Mouse (Mus musculus) heart, postnatal 14 days (tissue): ENCODE results near the gene Dnal1. TPM values are rescaled to one million over a fixed set of nuclear protein-coding genes. Genes with fewer than 3 reads are reported as not detected.

ENCODE experiments used
- DNase-seq, 2 experiments: peaks; one replicate each; pipeline ENCODE4 v3.0.0; 2021 to 2022
- intact Hi-C: fragments of 180-260 bp; cut with DNase I; formaldehyde crosslinking; loops from one replicate; pipeline ENCODE4 v1.15.1; 2025
- total RNA-seq, 2 experiments: library from RNA; stranded (reverse); gene quantifications; 2 replicates each; pipeline ENCODE4 v1.2.3; 2021

The Dnal1 gene
- total RNA-seq, 2 experiments from 2014 or later = 9.4 to 10.5 TPM

DNA sequence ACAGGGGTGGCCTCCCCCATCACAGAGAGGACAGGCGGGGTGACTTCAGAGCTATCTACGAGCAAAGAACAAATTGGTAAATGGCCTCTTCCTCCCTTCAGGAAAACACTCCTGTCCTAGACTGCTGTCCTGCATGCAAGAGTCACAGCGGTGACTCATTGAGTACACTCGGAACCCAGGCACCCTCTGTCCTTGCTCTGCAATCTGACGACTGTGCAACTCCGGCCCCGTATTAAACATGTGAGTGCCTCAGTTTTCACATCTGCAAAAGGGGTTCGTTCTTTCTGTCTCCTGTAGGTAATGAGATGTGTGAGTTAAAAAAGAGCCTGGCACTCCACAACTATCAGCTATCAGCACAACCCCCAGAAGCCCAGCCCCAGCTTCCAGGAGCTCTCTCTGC lies 46.3 kb downstream of the Dnal1 start:
- no peak for DNase-seq
- intact Hi-C loops = no loop called here

DNA sequence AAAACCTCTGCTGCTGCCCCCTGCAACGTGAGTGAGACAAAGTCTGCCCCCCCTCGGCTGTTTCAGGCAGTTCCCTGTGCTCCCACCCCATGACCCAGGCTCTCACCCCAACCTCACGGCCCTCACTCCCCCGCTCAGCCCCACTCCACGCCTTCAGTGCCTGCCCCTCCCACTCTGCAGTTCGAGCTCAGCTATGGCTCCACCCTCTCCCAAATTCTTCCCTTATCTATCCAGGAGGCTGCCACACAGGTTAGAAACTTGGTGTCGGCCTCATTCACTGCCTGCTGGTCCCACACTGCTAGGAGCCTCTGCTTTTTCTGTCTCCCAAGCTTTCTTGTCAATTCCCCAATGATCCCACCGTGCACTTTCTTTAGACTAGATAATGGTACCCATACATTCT lies 47.0 kb downstream of the Dnal1 start:
- no peak for DNase-seq
- intact Hi-C loops = loop anchor here (1.0 kb wide), 1 partner anchor 88 kb away; no protein-coding TSS in a partner anchor

DNA sequence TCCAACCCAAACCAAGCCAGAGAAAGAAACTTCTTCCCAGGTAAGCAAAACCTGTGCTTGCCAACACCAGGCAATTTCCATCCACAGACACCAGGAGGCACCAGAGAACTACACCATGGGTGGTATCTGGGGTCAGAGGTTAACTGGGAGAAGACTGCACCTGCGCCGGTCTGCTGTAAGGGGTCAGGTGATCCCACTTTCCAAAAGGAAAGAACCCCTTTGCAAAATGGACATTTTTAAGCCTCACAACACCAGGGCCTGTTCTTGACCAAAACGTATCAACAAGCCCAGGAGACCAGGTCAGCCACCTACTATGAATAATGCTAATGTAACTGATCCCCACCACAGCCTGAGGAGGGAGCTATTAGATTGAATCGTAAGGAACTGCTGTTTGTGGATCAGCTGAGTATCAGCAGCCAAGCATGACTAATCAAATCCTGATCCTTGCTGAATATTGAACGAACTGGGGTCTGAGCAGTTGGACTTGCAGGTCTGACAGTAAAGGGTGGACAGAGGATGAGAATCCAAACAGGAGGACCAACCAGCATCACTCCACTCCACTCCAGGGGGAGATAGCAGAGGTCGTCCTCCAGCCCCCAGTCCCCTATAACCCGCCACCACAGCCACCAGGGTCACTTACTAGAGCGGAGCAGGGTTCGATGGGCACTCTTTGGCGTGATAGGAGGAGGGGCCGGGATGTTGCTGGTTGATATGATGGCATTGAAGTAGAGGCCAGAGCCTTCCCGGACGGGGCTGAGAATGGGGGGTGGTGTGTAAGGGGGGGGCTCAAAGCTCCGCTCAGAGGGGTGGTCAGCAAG lies 47.7 kb downstream of the Dnal1 start:
- intact Hi-C loops = loop anchor here (1.0 kb wide), 1 partner anchor 87 kb away; no protein-coding TSS in a partner anchor
- no peak for DNase-seq

DNA sequence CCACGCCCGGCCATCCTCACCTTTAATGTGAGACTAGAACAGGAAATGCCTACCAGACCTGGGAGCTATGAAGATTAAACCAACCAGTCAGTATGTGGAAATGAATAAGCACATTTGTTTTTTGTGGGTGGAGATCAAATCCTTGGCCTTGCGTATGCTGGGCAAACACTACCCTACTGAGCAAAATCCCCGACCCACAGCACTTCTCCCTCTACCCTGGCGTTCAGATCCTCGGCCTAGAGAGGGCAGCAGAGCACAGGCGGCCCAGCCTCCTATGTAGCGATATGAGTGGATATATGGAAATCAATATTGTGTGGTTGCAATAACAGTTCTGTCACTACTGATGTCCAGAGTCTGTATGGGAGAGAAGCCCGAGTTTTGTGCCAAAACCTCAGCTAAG lies 49.0 kb downstream of the Dnal1 start:
- DNase-seq = peak; percentile 53 to 58
- intact Hi-C loops = no loop called here

DNA sequence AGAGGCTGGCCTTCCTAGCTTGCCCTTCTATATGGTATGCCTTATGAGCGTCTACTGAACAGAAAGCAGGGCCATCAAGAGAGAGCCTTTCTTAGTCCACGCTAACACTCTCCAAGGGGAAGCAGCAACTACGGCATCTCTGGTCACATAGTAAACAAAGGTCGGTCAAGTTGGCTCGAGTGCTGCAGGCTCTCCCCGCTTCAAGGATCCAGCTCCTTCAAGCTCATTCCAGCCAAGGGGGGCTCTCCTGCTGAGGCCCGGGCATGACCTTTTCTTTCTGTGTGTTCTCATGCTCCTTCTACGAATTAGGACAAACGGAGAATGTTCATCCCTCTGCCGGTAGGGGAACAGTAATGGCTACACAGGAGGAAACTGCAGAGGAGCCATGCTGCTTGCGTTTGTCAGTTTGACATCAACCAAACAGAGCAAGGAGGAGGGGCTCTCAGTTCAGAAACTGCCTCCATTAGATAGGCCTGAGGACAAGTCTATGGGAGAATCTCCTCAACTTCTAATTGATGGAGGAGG lies 49.5 kb downstream of the Dnal1 start:
- intact Hi-C loops = no loop called here
- no peak for DNase-seq

DNA sequence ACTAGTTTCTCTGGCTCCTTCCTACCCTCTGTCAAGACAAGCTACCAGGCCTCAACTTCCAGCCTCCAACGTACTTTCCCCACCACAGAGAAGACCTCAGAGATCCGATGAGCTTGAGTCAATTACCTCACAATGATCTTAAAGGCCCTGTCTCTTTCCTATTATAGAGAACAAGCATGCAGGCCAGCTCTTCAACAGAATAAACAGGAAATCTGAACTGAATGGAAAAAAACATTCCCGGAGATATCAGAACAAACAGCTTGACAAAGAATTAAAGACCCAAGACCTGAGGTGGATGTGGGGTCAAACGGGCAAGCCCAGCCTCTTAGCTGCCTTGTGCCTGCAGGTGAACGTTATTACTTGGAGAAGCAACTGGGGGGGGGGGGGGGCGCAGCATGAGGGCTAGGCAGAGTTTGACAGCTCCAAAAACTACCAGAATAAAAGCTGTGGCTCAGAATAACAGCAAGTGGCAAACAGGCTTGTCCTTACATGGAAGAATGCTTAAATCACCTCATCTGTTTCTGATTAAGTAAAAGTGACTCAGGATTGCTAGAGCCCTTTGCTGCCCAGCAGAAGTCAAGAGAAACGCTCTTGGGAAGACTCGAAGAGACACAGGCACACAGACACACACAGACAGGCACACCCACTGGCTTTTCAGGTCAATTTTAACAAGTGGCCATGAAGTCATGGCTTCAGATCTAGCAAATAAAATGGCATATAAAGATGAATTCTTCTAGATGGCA lies 51.6 kb downstream of the Dnal1 start:
- peak in 1 of 2 experiments; percentile 1 for DNase-seq
- intact Hi-C loops = loop anchor here (1.0 kb wide), 1 partner anchor 79 kb away; no protein-coding TSS in a partner anchor

DNA sequence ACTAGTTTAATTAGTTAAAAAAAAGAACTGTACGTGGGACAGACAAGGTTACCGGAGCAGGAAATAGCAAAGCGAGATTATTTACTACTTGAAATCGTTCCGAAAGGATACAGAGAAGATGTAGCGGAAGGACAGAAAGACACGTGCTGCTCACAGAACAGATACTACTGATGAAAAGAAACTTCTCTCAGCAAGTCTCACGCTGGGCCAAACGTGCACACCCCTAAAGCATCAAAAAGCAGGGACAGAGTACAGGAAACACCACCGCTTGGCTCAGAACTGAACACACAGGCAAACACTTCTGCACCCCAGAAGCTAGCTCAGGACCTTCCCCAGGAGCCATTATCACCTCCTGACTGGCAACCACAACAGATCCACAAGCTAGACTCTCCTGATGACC lies 56.4 kb downstream of the Dnal1 start:
- DNase-seq = no peak
- intact Hi-C loops = no loop called here

DNA sequence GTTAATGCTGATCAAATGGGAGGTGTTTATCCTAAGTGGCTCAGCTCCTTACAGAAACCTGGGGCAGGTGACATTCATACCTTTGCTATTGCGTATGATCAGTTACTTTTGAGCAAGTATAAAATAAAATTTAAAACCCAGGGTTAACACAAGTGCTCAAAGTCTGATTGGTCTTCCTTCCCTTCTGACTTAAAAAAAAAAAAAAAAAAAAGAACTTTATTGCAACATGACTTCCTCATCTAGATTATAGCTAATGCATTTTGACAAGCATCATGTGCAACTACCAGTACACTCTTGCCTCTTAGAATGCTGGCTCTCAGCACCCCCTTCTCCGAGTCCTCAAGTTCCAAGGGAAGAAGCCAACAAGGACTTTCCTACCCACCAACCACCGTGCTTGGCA lies 58.0 kb downstream of the Dnal1 start:
- intact Hi-C loops = no loop called here
- no peak for DNase-seq

DNA sequence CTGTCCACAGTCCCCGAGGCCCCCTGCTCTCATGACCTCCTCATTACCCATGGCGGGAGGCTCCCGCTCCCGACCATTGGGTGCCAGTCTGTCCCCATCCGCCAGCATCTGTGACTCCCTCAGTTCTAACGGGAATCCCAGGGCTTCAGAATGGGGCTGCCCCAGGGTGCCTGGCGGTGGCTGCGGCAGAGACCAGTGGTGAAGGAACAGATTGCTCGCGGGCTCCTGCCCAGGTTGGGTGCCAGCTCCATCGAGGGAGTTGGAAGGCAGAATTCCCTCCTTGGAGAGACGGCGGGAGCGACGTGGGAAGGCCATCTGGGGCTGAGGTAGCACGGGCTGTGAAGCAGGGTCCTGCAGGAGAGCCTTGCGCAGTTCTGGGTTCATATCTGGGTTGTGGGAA lies 58.7 kb downstream of the Dnal1 start:
- DNase-seq = no peak
- intact Hi-C loops = no loop called here

DNA sequence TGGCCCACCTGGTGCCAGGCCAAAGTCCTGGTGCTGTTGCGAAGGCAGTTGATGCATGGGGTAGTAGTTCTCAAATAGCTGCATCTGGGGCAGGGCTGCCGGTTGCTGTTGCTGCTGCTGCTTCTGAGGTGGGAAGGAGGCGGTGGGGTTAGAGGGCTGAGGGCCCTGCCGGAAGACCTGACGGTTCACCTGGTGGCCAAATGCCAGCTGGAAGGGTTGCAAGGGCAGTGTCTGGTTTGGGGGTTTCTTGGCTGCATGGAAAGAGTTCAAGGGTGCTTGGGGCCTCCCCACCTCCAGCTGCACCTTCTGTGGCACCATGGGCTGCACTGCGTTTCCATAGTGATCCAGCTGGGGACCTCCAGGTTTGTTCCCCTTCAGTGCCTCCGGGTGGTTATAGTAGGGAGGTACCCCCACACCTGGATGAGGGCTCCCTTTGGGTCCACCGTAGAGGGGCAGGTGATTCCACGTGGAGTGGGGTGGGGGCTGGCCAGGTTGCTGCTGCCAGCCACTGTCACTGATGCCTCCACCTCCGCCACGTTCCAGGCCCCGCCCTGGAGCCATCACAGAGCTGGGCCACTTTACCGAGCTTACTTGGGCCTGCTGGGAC lies 59.2 kb downstream of the Dnal1 start:
- no peak for DNase-seq
- intact Hi-C loops = no loop called here

DNA sequence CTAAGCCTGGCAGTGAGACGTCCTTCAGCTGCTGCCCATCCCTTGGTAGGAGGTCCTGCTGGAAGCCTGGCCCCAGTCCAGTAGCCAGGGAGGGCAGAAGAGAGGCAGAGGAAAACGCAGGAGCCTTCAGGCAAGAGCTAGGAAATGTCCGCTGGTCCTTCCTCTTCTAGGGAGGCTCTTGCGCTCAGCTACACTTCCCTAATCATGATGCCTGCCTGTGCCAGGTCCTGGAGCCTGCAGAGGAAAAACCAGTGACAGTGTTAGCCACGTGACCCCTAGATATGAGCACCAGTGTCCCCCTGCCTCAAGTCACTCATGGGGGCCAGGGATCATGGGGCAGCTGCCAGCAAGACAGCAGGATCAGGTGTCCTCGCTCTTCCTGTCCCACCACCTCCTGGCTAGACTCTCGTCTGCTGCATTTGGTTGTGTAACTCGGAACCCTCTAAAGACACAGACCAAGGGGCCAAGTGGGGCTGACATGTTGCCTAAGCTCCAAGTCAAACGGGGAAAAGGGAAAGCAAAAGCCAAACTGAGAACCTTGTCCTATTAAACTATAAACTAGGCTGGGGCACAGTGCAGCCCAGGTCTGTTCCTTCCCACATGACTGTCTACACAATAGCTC lies 60.1 kb downstream of the Dnal1 start:
- intact Hi-C loops = no loop called here
- peak; percentile 43 to 48 for DNase-seq

DNA sequence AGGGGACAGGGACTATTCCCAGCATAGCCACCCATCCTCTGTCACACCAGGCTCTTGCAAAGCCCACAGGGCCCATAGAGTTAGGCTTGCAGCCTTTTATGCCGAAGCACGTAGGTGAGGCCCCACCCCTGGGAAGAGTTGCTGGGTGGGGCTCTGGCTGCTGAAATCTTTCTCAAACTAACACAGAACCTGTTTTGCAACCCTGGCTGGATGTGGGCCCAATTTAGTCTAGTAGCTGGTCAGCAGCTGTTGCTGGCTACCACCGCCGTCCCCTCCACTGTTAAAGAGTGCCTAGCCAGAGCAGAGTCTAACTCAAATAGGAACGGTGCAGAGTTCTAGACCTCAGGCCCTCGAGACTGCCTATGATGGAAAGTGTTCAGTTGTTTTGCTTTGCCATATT lies 60.7 kb downstream of the Dnal1 start:
- intact Hi-C loops = loop anchor here (1.0 to 5.0 kb wide), 2 partner anchors 17 to 42 kb away; partner anchors contain the start of gene Elmsan1
- peak; percentile 76 to 80 for DNase-seq

DNA sequence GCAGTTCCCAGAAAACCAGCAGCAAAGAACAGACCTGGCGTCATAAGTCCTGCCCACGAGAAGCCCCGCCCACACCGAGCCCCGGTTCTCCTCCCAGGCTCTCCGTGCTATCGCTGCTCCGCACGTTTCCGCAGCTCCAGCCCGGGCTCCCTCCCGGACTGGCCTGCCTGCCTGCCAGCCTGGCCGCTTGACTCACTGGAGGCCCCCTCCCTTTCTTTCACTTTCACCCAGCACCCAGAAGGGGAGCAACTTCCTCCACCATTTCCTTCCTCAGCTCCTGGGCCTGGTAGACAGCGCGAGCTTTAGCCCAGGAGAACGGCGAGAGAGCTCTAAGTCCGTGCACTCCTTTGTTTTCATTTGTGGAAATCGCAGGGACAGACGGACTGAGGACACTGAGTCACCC lies 61.5 kb downstream of the Dnal1 start:
- intact Hi-C loops = loop anchor here (1.0 to 5.0 kb wide), 2 partner anchors 17 to 42 kb away; partner anchors contain the start of gene Elmsan1

DNA sequence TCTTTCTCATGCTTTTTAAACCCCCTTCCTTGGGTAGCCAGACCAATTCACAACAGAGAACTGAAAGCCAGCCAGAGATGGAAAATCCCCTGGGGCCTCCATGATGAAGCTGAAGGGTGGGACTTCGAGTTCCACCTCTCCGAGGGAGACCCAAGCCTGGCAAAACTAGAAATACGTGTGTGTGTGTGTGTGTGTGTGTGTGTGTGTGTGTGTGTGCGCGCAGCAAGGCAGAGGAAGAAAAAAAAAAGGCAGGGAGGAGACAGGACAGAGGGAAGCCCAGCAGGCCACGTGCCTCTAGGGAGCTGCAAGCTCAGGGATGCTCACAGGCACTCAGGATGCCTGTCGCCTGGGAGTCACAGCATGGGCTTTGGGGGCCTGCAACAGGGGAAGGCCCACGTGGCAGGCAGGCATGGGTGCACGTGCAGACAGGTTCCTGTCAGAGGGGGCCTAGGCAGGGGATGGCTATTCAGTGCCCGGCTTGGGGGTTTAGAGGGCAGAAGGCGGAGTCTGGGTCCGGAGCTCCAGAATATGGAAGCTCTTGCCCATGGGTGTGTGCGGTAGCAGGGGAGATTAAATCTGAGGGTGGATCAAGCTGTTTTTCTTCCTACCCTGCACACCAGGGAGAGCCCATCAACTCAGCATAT lies 62.1 kb downstream of the Dnal1 start:
- DNase-seq = peak; percentile 53 to 62
- intact Hi-C loops = loop anchor here (5.0 kb wide), 1 partner anchor 41 kb away; the partner anchor contains the start of gene Elmsan1

More for the DNA sequence above, 61.5 kb downstream of the Dnal1 start:
- DNase-seq = peak; percentile 85 to 89

DNA sequence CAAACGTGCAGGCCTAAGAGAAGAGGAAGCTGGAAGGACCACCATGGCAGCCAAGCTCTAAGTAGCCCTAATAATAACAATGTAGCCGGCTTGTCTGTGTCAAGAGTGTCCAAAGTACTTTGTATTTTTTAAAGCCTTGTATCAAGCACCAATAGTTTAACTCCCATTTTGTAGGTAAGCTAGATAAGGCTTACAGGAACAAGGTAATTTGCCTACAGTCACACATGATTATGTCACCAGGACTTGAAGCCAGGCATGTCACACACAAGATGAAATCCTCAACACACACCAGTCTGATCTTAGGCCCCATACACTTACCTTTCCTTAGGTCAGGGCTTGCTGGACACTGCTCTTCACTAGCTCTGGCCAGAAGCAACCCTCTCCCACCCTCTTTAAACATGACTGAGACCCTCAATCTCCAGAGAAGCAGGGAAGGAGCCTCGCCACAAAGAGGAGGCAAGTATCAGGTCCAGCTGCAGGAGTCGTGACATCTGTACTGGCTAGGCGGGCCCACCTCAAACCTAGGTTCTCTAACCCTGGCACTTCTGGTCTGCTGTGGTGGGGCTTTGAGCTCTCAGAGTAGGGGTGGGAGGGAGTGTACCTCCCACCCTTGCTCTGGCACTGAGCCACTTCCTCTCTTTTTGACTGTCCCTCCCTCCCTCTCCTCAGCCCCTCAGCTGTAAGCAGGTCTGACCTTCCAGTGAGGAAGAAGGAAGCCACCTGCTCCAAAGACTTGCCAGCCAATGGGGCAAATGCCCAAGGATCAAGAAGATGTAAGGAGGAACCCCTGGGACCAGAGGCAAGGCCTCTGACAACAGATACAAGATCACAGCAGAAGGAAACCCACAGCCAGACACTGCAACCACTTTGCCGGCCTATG lies 63.0 kb downstream of the Dnal1 start:
- intact Hi-C loops = loop anchor here (5.0 kb wide), 1 partner anchor 40 kb away; the partner anchor contains the start of gene Elmsan1
- no peak for DNase-seq

DNA sequence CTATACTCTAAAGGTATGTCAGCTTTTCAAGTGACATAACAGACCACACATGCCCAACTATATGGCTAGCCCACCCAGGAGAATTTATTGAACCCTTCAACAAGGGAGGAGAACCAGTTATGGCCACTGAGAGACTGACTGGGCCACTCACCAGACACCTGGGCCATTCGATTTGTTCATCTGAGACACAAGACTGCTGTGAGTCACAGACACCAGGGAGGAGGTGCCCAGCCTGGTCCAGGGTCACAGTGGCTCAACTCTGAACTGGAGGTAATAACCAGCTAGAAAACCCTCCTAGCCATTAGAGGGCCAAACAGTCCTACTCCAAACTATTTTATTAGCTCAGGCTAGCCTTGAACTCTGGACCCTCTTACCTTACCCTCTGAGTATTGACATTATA lies 63.9 kb downstream of the Dnal1 start:
- intact Hi-C loops = loop anchor here (5.0 kb wide), 1 partner anchor 39 kb away; the partner anchor contains the start of gene Elmsan1

DNA sequence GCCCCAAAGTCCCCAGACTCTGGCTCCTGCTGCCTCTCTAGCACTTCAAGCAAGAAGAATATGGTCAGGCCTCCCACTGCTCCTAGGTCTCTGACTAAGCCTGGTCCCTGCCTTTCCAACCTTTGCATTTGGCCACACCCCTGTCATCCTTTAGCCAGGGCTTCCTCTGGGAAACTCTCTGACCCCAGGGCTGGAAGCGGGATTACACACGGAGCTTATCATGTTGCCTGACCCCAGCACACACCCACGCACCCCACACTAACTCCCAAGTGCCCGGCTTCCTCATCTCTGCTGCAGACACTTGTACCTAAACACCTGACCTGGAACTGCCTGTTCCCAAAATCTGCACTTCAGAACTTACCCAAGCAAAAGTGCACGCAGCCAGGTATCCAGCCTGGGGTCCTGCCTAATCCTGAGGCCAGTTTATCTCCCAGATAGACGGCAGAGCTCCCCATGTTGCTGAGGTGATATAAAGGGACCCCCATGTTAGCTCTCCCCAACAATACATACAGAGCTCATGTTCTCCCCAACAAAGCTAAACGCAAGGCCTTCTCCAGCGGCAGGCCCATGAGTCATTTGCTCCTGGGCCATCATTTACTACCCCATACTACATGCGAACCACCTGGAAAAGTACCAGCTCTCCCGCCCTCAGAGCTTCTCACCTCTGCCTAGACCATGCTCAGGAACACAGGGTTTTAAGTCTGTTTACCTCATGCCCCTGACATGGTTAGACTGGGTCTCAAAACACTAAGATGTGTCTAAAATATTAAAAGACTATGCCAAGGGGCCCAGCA lies 64.7 kb downstream of the Dnal1 start:
- intact Hi-C loops = loop anchor here (5.0 kb wide), 1 partner anchor 38 kb away; the partner anchor contains the start of gene Elmsan1

More for the DNA sequence above, 63.9 kb downstream of the Dnal1 start:
- DNase-seq = no peak

DNA sequence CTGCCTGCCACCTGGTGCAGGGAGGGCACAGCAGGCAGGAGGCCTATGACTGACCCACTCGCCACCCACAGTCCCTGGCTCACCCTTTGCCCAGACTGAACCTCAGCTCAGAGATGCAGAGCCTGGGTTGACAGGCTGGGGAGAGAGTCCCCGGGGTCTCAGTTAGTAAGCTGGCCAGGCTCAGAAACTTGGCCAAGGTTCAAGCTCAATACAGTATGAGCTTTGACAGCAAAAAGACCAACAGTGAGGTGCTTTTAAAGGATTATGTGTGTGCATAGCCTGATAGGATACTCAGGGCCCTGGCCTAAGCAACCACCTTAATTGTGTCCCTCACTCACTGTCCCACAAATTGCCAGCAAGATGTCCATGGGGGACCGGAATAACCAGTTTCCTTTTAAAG lies 65.9 kb downstream of the Dnal1 start:
- no peak for DNase-seq
- intact Hi-C loops = no loop called here

More for the DNA sequence above, 64.7 kb downstream of the Dnal1 start:
- no peak for DNase-seq
